Mouse (Mus musculus) limb, embryonic 12.5 days (tissue): ENCODE measurements at regions not wholly inside any gene's neighbourhood (a gene's known extent, or its start where the extent isn't known, plus 50 kb on each side); places are given as distances from the start of the nearest gene placed in this dataset.

Source experiments
- ATAC-seq: fragments of 200-750 bp; cut with Nextera tagmentation; 2 replicates; pipeline ENCODE4 v1.8.0; 2017; ENCODE audit warnings: low read depth, moderate TSS enrichment; ENCODE audit not compliant: insufficient number of reproducible peaks, insufficient read depth, low FRiP score, low TSS enrichment
- H3K27ac ChIP-seq: fragments of 300-500 bp; sonication (generic); 2 replicates; pipeline ENCODE4 v1.5.1; 2016; ENCODE audit warnings: mild to moderate bottlenecking, moderate library complexity
- H3K27me3 ChIP-seq: fragments of 300-500 bp; sonication (generic); 2 replicates; pipeline ENCODE4 v1.6.1; 2016; ENCODE audit warnings: mild to moderate bottlenecking, moderate library complexity
- H3K36me3 ChIP-seq: fragments of 300-500 bp; sonication (generic); 2 replicates; pipeline ENCODE4 v1.6.1; 2016; ENCODE audit warnings: mild to moderate bottlenecking, moderate library complexity
- H3K4me1 ChIP-seq: fragments of 300-500 bp; sonication (generic); replicated peaks from 2 replicates; pipeline ENCODE4 v1.6.1; 2016
- H3K4me2 ChIP-seq: fragments of 300-500 bp; sonication (generic); 2 replicates; pipeline ENCODE4 v1.6.1; 2016; ENCODE audit warnings: mild to moderate bottlenecking, moderate library complexity
- H3K4me3 ChIP-seq: fragments of 300-500 bp; sonication (generic); replicated peaks from 2 replicates; pipeline ENCODE4 v1.5.1; 2016; ENCODE audit warnings: mild to moderate bottlenecking
- H3K9ac ChIP-seq: fragments of 300-500 bp; sonication (generic); replicated peaks from 2 replicates; pipeline ENCODE4 v1.6.1; 2016; ENCODE audit warnings: mild to moderate bottlenecking, moderate library complexity
- H3K9me3 ChIP-seq: fragments of 300-500 bp; sonication (generic); 2 replicates; pipeline ENCODE4 v1.6.1; 2016; ENCODE audit warnings: mild to moderate bottlenecking, moderate library complexity
- WGBS: fragments of 180-500 bp; shearing (Covaris S2); methylation state at CpG from one replicate; pipeline ENCODE4 v1.1.7; 2016; 5-methylcytosine and 5-hydroxymethylcytosine counted together

- no peaks in the 10 kb centered on the region for H3K36me3 ChIP-seq
- H3K4me2 ChIP-seq: no peak overlapping the region
- H3K9me3 ChIP-seq: no peaks in the 10 kb centered on the region
- H3K4me3 ChIP-seq: no peak overlapping the region
- H3K27ac ChIP-seq: no peak overlapping the region
- H3K27me3 ChIP-seq: no peaks in the 10 kb centered on the region
- H3K9ac ChIP-seq: no peak overlapping the region
- H3K4me1 ChIP-seq: 0 out of 2 replicates have a peak, but pooled peaks cover 3% of the 10 kb centered on the region
- WGBS: 87% methylated on average over 6 of the region's 6 CpGs
- no peak for ATAC-seq
Observed at GRCm38 (mm10) chr1:105115391-105115790, 241.1 kb downstream of the Rnf152 start.

GRCm38 (mm10) chr1:105114835-105115234, 241.7 kb downstream of the Rnf152 start:
- Histone ChIP-seq H3K9ac (no peak overlapping the region), H3K27me3 (no peaks in the 10 kb centered on the region), H3K4me2 (no peak overlapping the region), H3K4me1 (0 out of 2 replicates have a peak, but pooled peaks cover 3% of the 10 kb centered on the region), H3K9me3 (no peaks in the 10 kb centered on the region), H3K27ac (no peak overlapping the region), H3K4me3 (no peak overlapping the region), H3K36me3 (no peaks in the 10 kb centered on the region)
- WGBS: 83% methylated on average over 3 of the region's 3 CpGs
- ATAC-seq: no peak

GRCm38 (mm10) chr1:105112762-105113525, 243.6 kb downstream of the Rnf152 start:
- Histone ChIP-seq H3K9ac (no peak overlapping the region), H3K4me1 (0 out of 2 replicates have a peak, but pooled peaks cover 3% of the 10 kb centered on the region), H3K9me3 (no peaks in the 10 kb centered on the region), H3K4me2 (no peak overlapping the region), H3K27ac (no peak overlapping the region), H3K4me3 (no peak overlapping the region), H3K36me3 (no peaks in the 10 kb centered on the region), H3K27me3 (no peaks in the 10 kb centered on the region)
- ATAC-seq: no peak
- WGBS: 85% methylated on average over 1 of the region's 1 CpGs

GRCm38 (mm10) chr1:105111236-105111635, 245.3 kb downstream of the Rnf152 start:
- no peaks in the 10 kb centered on the region for H3K27me3 ChIP-seq
- ATAC-seq: no peak
- no peaks in the 10 kb centered on the region for H3K36me3 ChIP-seq
- no peak overlapping the region for H3K27ac ChIP-seq
- H3K4me3 ChIP-seq: no peak overlapping the region
- 50% methylated on average over 4 of the region's 4 CpGs for WGBS
- no peak overlapping the region for H3K4me2 ChIP-seq
- H3K9me3 ChIP-seq: no peaks in the 10 kb centered on the region
- 0 out of 2 replicates have a peak, but pooled peaks cover 3% of the 10 kb centered on the region for H3K4me1 ChIP-seq
- no peak overlapping the region for H3K9ac ChIP-seq

- Histone ChIP-seq H3K9ac (no peak overlapping the region), H3K36me3 (no peaks in the 10 kb centered on the region), H3K4me2 (no peak overlapping the region), H3K4me3 (no peak overlapping the region), H3K9me3 (no peaks in the 10 kb centered on the region), H3K4me1 (0 out of 2 replicates have a peak, but pooled peaks cover 3% of the 10 kb centered on the region), H3K27me3 (no peaks in the 10 kb centered on the region), H3K27ac (no peak overlapping the region)
- no peak for ATAC-seq
- 92% methylated on average over 1 of the region's 1 CpGs for WGBS
Observed at GRCm38 (mm10) chr1:105110581-105111210, 245.8 kb downstream of the Rnf152 start.

- no peak for ATAC-seq
- Histone ChIP-seq H3K36me3 (no peaks in the 10 kb centered on the region), H3K4me2 (no peak overlapping the region), H3K27ac (no peak overlapping the region), H3K4me3 (no peak overlapping the region), H3K9me3 (no peaks in the 10 kb centered on the region), H3K9ac (no peak overlapping the region), H3K4me1 (0 out of 2 replicates have a peak, but pooled peaks cover 3% of the 10 kb centered on the region), H3K27me3 (no peaks in the 10 kb centered on the region)
- 79% methylated on average over 4 of the region's 4 CpGs for WGBS
Observed at GRCm38 (mm10) chr1:105107836-105108235, 248.7 kb downstream of the Rnf152 start.

- Histone ChIP-seq H3K27me3 (no peaks in the 10 kb centered on the region), H3K36me3 (no peaks in the 10 kb centered on the region), H3K9me3 (no peaks in the 10 kb centered on the region), H3K4me3 (no peak overlapping the region), H3K4me1 (0 out of 2 replicates have a peak, but pooled peaks cover 3% of the 10 kb centered on the region), H3K27ac (no peak overlapping the region), H3K9ac (no peak overlapping the region), H3K4me2 (no peak overlapping the region)
- 91% methylated on average over 1 of the region's 1 CpGs for WGBS
- no peak for ATAC-seq
Observed at GRCm38 (mm10) chr1:105107257-105107656, 249.3 kb downstream of the Rnf152 start.

GRCm38 (mm10) chr1:105105211-105105610, 251.3 kb downstream of the Rnf152 start:
- no peak overlapping the region for H3K27ac ChIP-seq
- no peak overlapping the region for H3K9ac ChIP-seq
- H3K27me3 ChIP-seq: no peaks in the 10 kb centered on the region
- no peaks in the 10 kb centered on the region for H3K9me3 ChIP-seq
- H3K4me3 ChIP-seq: no peak overlapping the region
- no peak for ATAC-seq
- no peak overlapping the region for H3K4me2 ChIP-seq
- H3K4me1 ChIP-seq: no peaks in the 10 kb centered on the region
- no peaks in the 10 kb centered on the region for H3K36me3 ChIP-seq

- no peak overlapping the region for H3K4me3 ChIP-seq
- no peaks in the 10 kb centered on the region for H3K9me3 ChIP-seq
- H3K36me3 ChIP-seq: no peaks in the 10 kb centered on the region
- ATAC-seq: no peak
- no peak overlapping the region for H3K4me2 ChIP-seq
- H3K9ac ChIP-seq: no peak overlapping the region
- H3K27me3 ChIP-seq: peaks cover 6% of the 10 kb centered on the region; the same call in 1 of the 2 replicates
- H3K4me1 ChIP-seq: no peaks in the 10 kb centered on the region; the same call in 1 of the 2 replicates
- 64% methylated on average over 2 of the region's 2 CpGs for WGBS
- H3K27ac ChIP-seq: no peak overlapping the region
Observed at GRCm38 (mm10) chr1:105095091-105095490, 261.4 kb downstream of the Rnf152 start.

- Histone ChIP-seq H3K27ac (no peak overlapping the region), H3K9ac (no peak overlapping the region), H3K4me1 (no peaks in the 10 kb centered on the region; the same call in 1 of the 2 replicates), H3K9me3 (no peaks in the 10 kb centered on the region), H3K36me3 (no peaks in the 10 kb centered on the region), H3K4me3 (no peak overlapping the region), H3K27me3 (peaks cover 6% of the 10 kb centered on the region; the same call in 1 of the 2 replicates), H3K4me2 (no peak overlapping the region)
- WGBS: 84% methylated on average over 3 of the region's 3 CpGs
- no peak for ATAC-seq
Observed at GRCm38 (mm10) chr1:105094500-105094899, 262.0 kb downstream of the Rnf152 start.

- no peak overlapping the region for H3K9ac ChIP-seq
- no peak overlapping the region for H3K27ac ChIP-seq
- H3K4me1 ChIP-seq: peaks cover 3% of the 10 kb centered on the region
- peaks cover 6% of the 10 kb centered on the region; the same call in 1 of the 2 replicates for H3K27me3 ChIP-seq
- no peak overlapping the region for H3K4me2 ChIP-seq
- 84% methylated on average over 3 of the region's 3 CpGs for WGBS
- no peak for ATAC-seq
- no peaks in the 10 kb centered on the region for H3K9me3 ChIP-seq
- no peaks in the 10 kb centered on the region for H3K36me3 ChIP-seq
- no peak overlapping the region for H3K4me3 ChIP-seq
Observed at GRCm38 (mm10) chr1:105093875-105094274, 262.6 kb downstream of the Rnf152 start.
